8 mouse cellular contexts compared by ENCODE assay signal in genomic region chr2:121139266-121140017, GRCm38 (mm10). TPM values are rescaled to one million over a fixed set of nuclear protein-coding genes. Genes with fewer than 3 reads are reported as not detected.
A peak's percentile ranks its signal among the peaks of the same experiment; 100 is the strongest.
DNase-seq lines count a peak whose midpoint lies in the region; ATAC-seq lines count a peak whose summit lies in the region.

No protein-coding gene starts in this region.

- peak overlapping the region; percentile 92 for H3K9ac ChIP-seq in embryonic facial prominence, embryonic 14.5 days (ENCODE audit: low read depth, low read length)

- 55% methylated on average over 29 of the region's 29 CpGs for WGBS in embryonic facial prominence, embryonic 14.5 days

- H3K36me3 ChIP-seq in embryonic facial prominence, embryonic 14.5 days (ENCODE audit: control insufficient read depth, insufficient read depth, low read length) = peaks cover 31% of the 10 kb centered on the region

- peaks cover 14% of the 10 kb centered on the region for H3K4me1 ChIP-seq in embryonic facial prominence, embryonic 14.5 days (ENCODE audit: control insufficient read depth, insufficient read depth, low read length)

- ATAC-seq in frontal cortex, adult (ENCODE audit: low TSS enrichment) = peak; percentile 24
- ATAC-seq in embryonic facial prominence, embryonic 14.5 days (ENCODE audit: low read depth) = 0 out of 2 replicates have a peak, but pooled peaks have one; percentile 3
- ATAC-seq in megakaryocyte, adult 5-6 weeks (ENCODE audit: poor library complexity, severe bottlenecking) = peak; percentile 22

- no peaks in the 10 kb centered on the region for H3K27me3 ChIP-seq in embryonic facial prominence, embryonic 14.5 days (replicated peaks; ENCODE audit: control insufficient read depth, insufficient read depth, low read length)

- DNase-seq in frontal cortex, adult 2 months (ENCODE audit: extremely low spot score in 1 of 2, low spot score in 1 of 2) = no peak
- DNase-seq in adrenal gland, adult 2 months = peak; percentile 63
- peak; percentile 45 for DNase-seq in embryonic facial prominence, embryonic 14.5 days (ENCODE audit: low spot score)
- DNase-seq in heart, postnatal 14 days = peak; percentile 42 to 67
- peak; percentile 50 to 75 for DNase-seq in kidney, postnatal 4 days
- DNase-seq in spleen, postnatal 14 days (ENCODE audit: low spot score in 2 of 2) = peak; percentile 8 to 11

- peak overlapping the region; percentile 72 for H3K4me3 ChIP-seq in embryonic facial prominence, embryonic 14.5 days (ENCODE audit: low read depth, low read length)

- peak overlapping the region; percentile 95 for H3K4me2 ChIP-seq in embryonic facial prominence, embryonic 14.5 days (ENCODE audit: low read depth, low read length)

- H3K9me3 ChIP-seq in embryonic facial prominence, embryonic 14.5 days (ENCODE audit: control insufficient read depth, low read length) = 0 out of 2 replicates have a peak, but pooled peaks cover 8% of the 10 kb centered on the region

- intact Hi-C loops in heart, postnatal 14 days (cut with DNase I) = no loop called here

- peak overlapping the region; percentile 99 for H3K27ac ChIP-seq in embryonic facial prominence, embryonic 14.5 days (replicated peaks; ENCODE audit: low read depth, low read length)

RNA-seq across cellular contexts. Expression of gene Adal, which starts 0.8 kb away (rescaled TPM):
- 21.2 and 22.5 TPM in 2 replicates for polyA plus RNA-seq in frontal cortex, adult 2 months (2012; rRNA removed)
- 10 to 100 TPM; 19.1 to 20.6 TPM for total RNA-seq in adrenal gland, adult 2 months (2021)
- polyA plus RNA-seq in adrenal gland, adult 2 months (2012; rRNA removed) = 11.7 and 12.8 TPM in 2 replicates
- 20.3 and 20.4 TPM in 2 replicates for polyA plus RNA-seq in embryonic facial prominence, embryonic 14.5 days (2014; fragmentation: Nextera tagmentation; extraction: Ambion mirVana)
- 10 to 100 TPM; 10.5 to 11.7 TPM for total RNA-seq in heart, postnatal 14 days (2021)
- total RNA-seq in megakaryocyte, adult 5-6 weeks (2015) = 9.1 and 13.4 TPM in 2 replicates
- 6.5 and 8.5 TPM in 2 replicates for total RNA-seq in megakaryocyte, adult 5-6 weeks (2017)

RNA-seq across cellular contexts. Expression of gene Lcmt2, which starts 1.0 kb away (rescaled TPM):
- 5.1 and 6.1 TPM in 2 replicates for polyA plus RNA-seq in frontal cortex, adult 2 months (2012; rRNA removed)
- total RNA-seq in adrenal gland, adult 2 months (2021) = 10 to 100 TPM in 1 of 2 experiments, 1 to 10 TPM in 1; 7.0 to 11.8 TPM
- polyA plus RNA-seq in adrenal gland, adult 2 months (2012; rRNA removed) = 17.9 and 18.1 TPM in 2 replicates
- 14.9 and 16.9 TPM in 2 replicates for polyA plus RNA-seq in embryonic facial prominence, embryonic 14.5 days (2014; fragmentation: Nextera tagmentation; extraction: Ambion mirVana)
- 1 to 10 TPM; 8.8 to 9.2 TPM for total RNA-seq in heart, postnatal 14 days (2021)
- 5.9 and 6.5 TPM in 2 replicates for total RNA-seq in megakaryocyte, adult 5-6 weeks (2015)
- 4.2 and 6.5 TPM in 2 replicates for total RNA-seq in megakaryocyte, adult 5-6 weeks (2017)

RNA-seq across cellular contexts. Expression of gene Tgm7, which starts 29.8 kb away (rescaled TPM):
- 0.69 and 0.78 TPM in 2 replicates for polyA plus RNA-seq in frontal cortex, adult 2 months (2012; rRNA removed)
- not detected for total RNA-seq in adrenal gland, adult 2 months (2021)
- not detected in 2 replicates for polyA plus RNA-seq in adrenal gland, adult 2 months (2012; rRNA removed)
- polyA plus RNA-seq in embryonic facial prominence, embryonic 14.5 days (2014; fragmentation: Nextera tagmentation; extraction: Ambion mirVana) = not detected in 2 replicates
- total RNA-seq in heart, postnatal 14 days (2021) = not detected
- not detected in 2 replicates for total RNA-seq in megakaryocyte, adult 5-6 weeks (2015)
- total RNA-seq in megakaryocyte, adult 5-6 weeks (2017) = not detected in 2 replicates

RNA-seq across cellular contexts. Expression of gene Tubgcp4, which starts 31.0 kb away (rescaled TPM):
- polyA plus RNA-seq in frontal cortex, adult 2 months (2012; rRNA removed) = 32.1 and 34.7 TPM in 2 replicates
- total RNA-seq in adrenal gland, adult 2 months (2021) = 10 to 100 TPM; 38.6 to 42.4 TPM
- polyA plus RNA-seq in adrenal gland, adult 2 months (2012; rRNA removed) = 28.4 and 42.1 TPM in 2 replicates
- polyA plus RNA-seq in embryonic facial prominence, embryonic 14.5 days (2014; fragmentation: Nextera tagmentation; extraction: Ambion mirVana) = 39.5 and 41.6 TPM in 2 replicates
- 10 to 100 TPM; 15.5 to 16.1 TPM for total RNA-seq in heart, postnatal 14 days (2021)
- 45.1 and 45.5 TPM in 2 replicates for total RNA-seq in megakaryocyte, adult 5-6 weeks (2015)
- 34.3 and 42.9 TPM in 2 replicates for total RNA-seq in megakaryocyte, adult 5-6 weeks (2017)

RNA-seq across cellular contexts. Expression of gene Zscan29, which starts 31.5 kb away (rescaled TPM):
- 3.8 and 4.0 TPM in 2 replicates for polyA plus RNA-seq in frontal cortex, adult 2 months (2012; rRNA removed)
- 10 to 100 TPM; 13.5 to 19.6 TPM for total RNA-seq in adrenal gland, adult 2 months (2021)
- 2.6 and 3.1 TPM in 2 replicates for polyA plus RNA-seq in adrenal gland, adult 2 months (2012; rRNA removed)
- 7.3 and 7.4 TPM in 2 replicates for polyA plus RNA-seq in embryonic facial prominence, embryonic 14.5 days (2014; fragmentation: Nextera tagmentation; extraction: Ambion mirVana)
- total RNA-seq in heart, postnatal 14 days (2021) = 1 to 10 TPM; 7.6 to 8.5 TPM
- total RNA-seq in megakaryocyte, adult 5-6 weeks (2015) = 24.3 and 27.1 TPM in 2 replicates
- 27.0 and 37.4 TPM in 2 replicates for total RNA-seq in megakaryocyte, adult 5-6 weeks (2017)

Comparison
In these comparisons a context has a peak if more than half of its experiments do, and no peak if none do; other contexts are left out.
1. DNase-seq: peak in adrenal gland, adult 2 months (single experiment), embryonic facial prominence, embryonic 14.5 days (single experiment), heart, postnatal 14 days (2 of 2), kidney, postnatal 4 days (2 of 2) and spleen, postnatal 14 days (2 of 2); none in frontal cortex, adult 2 months (0 of 2).
2. Peak in every context shown above with its lines, with median percentiles within 50 percentile points of each other: ATAC-seq.